Mouse (Mus musculus): ENCODE measurements around the gene Ano6. TPM values are rescaled to one million over a fixed set of nuclear protein-coding genes. Genes with fewer than 3 reads are reported as not detected.

Gene Ano6
- total RNA-seq, 2 experiments from 2014 or later: 54.4 to 72.8 TPM

GRCm38 (mm10) chr15:95890368-95890767, 99.7 kb downstream of the Ano6 start:
- no peak for DNase-seq

DNA sequence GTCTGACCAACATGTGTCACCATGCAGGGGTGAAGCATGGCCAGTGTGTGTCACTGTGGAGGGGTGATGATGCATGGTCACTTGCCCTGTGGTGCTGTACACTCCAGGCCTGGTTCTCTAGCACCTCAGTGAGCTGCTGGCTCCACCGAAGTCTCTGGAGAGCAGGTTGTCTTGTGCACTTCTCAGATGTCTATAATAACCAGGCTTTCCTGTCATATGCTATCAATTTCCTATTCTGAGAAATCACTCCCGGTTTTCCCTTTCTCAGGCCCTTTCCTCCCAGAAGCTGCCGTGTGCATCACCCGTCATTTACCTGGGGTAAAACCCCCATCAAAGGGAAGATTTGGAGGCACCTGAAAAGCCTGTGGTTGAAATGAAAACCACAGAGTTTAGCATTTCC, 101.5 kb downstream of the Ano6 start:
- DNase-seq: no peak

- no peak for DNase-seq
These were observed 102.3 kb downstream of the Ano6 start for GRCm38 (mm10) chr15:95892929-95893328.

DNA sequence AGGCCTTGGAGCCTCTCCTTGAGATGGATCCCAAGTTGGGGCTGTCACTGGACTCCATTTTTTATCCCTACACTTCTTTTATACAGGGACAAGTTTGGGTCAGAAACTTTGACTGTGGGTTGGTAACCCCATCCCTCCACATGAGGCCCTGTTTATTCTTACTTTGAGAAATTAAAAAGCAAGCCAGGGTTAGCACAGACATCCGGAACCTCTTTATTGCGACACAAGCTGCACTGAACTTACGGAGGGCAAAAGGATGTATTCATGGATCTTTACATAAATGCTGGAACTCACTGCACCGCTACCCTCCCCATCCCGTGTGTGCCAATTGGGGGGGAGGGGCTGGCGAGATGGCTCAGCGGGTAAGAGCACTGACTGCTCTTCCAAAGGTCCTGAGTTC, 105.1 kb downstream of the Ano6 start:
- DNase-seq: no peak

- no peak for DNase-seq
These were observed 107.0 kb downstream of the Ano6 start for GRCm38 (mm10) chr15:95897653-95898052.

- no peak for DNase-seq
These were observed 107.8 kb downstream of the Ano6 start for GRCm38 (mm10) chr15:95898438-95898837.

DNA sequence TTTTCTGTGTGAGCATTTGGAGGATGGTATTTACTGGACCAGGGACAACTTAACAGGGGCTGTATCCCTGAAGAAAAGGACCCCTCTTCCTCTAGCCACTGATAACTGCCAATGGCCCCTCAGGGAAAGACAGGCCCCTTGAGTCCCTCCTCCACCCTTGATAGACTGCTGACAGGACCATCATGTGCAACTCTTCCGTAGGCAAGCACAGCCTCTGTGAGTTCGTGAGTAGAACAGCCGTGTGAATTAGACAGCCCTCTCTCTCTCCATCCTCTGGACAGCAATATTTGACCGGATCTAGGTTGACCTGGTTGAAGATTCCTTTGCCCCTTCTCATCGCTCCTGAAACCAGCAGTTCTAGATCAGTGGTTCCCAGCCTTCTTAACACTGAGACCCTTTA, 111.8 kb downstream of the Ano6 start:
- DNase-seq: no peak

DNA sequence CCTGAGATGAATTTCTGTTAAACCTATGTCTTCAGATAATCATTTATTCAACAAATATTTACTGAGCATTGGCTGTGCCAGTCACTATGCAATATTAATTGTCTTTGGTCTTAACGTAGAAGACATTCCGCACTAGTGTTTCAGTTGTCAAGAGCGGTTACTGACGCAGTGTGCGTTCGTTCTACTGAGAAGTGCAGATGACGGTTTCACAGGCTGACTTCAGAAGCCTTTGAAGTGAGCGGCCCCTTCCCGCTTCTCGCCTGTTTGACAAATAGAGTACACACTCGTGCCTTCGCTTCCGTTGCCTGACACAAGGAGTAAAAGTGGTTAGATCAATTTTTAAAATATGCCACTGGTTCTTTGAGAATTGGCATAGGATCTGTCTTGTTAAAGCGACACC, 113.6 kb downstream of the Ano6 start:
- no peak for DNase-seq

DNA sequence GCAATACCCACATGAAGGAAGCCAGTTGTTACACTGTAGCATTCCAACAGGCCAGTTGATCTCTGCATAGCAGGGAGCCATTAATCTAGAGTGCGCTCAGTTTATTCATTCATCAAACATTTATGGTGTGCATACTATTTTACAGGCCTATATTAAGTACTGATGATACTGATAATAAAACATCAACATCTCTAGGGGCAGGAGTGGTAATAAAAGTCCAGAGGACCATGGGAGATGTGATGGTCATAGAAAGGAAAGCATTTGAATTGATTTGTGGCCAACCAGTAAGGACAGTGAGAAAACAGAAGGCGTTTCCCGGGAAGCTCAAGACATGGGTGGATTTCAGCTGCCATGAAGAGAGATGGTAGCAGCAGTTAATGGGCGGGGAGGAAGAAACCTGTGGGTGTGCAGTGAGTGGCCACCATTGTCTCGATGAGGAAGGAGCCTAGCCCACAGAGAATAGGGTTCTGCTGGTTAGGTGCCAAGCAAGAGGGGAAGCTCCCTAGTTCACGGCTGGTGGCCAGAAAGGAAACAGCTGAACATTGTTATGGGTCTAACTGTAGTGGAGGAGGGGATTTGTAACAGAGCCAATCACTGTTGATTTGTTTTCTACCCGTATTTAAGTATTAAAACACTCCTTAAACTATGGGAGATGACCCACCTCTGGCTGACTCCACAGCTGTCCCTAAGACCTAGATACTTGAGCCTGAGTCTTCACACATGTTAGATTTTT, 115.5 kb downstream of the Ano6 start:
- DNase-seq: peak; percentile 49

GRCm38 (mm10) chr15:95906891-95907290, 116.2 kb downstream of the Ano6 start:
- DNase-seq: no peak

- peak; percentile 64 for DNase-seq
These were observed 116.7 kb downstream of the Ano6 start for GRCm38 (mm10) chr15:95907337-95907736.

DNA sequence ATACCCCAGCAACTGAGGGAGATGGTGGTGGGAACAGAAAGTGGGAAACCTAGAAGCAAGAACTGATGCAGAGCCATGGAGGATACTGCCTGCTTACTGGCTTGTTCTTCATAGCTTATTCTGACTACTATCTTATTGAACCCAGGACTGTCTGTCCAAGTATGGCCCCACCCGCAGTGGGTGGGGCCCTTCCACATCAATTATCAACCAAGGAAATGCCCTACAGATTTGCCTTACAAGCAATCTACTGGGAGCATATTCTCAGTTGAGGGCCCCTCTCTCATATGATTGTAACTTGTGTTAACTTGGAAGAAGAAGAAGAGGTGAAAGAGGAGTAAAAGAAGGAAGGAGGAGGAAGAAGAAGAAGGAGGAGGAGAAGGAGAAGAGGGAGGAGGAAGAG, 117.3 kb downstream of the Ano6 start:
- no peak for DNase-seq

DNA sequence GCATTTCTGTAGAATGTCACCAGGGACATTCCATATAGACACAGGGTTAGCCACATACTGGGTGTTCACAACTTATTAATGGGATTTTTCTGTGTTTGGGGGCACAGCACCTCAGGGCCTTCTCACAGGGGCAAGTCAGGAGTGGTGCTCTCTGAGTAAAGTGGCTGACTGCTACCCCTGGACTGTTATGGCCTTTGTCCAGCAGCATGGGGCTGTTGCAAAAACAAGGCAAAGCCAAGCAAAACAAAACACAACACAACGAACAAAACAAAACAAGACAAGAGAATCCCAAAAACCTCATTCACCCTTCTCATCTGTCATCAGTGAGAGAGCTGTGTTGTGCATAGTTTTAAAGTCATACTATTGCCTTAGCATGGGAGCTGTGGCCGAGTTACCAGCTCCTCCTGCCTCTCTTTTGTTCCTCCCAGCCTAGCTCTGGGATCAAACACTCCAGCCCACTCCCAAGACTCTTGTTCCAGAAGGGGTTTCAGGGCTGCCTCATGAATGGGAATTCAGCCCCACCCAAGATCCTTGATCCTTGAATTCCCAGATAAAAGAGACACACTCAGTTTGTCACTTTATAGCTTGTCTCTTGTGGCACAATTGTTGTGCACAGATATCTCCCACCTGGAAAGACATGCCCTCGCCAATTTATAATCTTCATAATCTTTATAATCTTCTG, 119.6 kb downstream of the Ano6 start:
- DNase-seq: no peak

DNA sequence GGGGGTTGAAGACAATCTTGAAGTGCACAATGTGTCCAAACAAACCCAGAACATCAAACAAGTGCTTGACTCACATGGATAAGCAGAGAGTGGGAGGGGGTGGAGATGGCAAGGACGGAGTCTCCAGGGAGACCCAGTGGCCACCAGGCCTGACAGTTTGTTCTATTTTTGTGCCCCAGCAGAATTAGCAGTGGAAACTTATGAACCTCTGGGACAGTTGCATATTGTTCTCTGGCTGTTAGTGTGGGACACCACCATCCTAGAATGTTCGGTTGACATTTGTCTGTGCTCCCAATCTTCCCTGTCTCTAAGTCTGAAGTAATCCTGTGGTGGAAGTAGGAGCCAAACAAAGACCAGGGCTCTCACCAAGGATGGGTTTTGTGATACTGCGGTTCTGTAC, 124.3 kb downstream of the Ano6 start:
- DNase-seq: no peak

- DNase-seq: no peak
These were observed 124.8 kb downstream of the Ano6 start for GRCm38 (mm10) chr15:95915477-95915876.

- DNase-seq: no peak
These were observed 126.7 kb downstream of the Ano6 start for GRCm38 (mm10) chr15:95917330-95917729.

DNA sequence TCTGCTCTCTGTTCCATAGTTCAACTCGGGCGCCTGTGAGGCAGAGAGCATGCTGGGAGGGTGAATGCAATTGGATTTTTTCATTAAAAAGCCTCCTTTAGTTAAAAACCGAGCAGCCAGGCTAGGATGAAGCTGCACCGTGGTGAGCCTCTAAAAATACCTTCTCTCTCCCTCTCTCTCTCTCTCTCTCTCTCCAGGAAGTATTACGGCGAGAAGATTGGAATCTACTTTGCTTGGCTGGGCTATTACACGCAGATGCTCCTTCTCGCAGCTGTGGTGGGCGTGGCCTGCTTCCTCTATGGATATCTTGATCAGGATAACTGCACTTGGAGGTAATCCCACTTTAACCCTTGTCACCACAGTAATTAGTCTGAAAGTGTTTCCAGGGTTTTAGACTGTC, 129.4 kb downstream of the Ano6 start:
- no peak for DNase-seq

GRCm38 (mm10) chr15:95921072-95921471, 130.4 kb downstream of the Ano6 start:
- DNase-seq: no peak

DNA sequence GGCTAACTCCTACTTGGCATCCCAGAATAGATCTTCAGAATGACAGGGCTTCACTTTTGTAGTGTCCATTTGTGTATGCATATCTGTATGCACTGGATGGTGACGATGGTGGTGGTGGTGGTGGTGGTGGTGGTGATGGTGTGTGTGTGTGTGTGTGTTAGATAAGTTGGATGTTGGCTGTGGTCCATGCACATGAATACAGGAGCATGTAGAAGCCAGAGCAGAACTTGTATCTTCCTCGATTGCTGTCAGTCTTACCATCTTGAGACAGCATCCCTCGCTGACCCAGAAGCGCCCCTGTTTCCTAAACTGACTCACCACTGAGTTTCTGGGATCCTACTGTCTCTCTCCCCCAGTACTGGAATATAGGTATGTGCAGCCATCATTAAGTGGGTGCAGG, 131.0 kb downstream of the Ano6 start:
- DNase-seq: no peak

- no peak for DNase-seq
These were observed 131.9 kb downstream of the Ano6 start for GRCm38 (mm10) chr15:95922558-95922957.

GRCm38 (mm10) chr15:95925334-95925986, 134.8 kb downstream of the Ano6 start:
- no peak for DNase-seq

- DNase-seq: no peak
These were observed 138.4 kb downstream of the Ano6 start for GRCm38 (mm10) chr15:95929087-95929486.

DNA sequence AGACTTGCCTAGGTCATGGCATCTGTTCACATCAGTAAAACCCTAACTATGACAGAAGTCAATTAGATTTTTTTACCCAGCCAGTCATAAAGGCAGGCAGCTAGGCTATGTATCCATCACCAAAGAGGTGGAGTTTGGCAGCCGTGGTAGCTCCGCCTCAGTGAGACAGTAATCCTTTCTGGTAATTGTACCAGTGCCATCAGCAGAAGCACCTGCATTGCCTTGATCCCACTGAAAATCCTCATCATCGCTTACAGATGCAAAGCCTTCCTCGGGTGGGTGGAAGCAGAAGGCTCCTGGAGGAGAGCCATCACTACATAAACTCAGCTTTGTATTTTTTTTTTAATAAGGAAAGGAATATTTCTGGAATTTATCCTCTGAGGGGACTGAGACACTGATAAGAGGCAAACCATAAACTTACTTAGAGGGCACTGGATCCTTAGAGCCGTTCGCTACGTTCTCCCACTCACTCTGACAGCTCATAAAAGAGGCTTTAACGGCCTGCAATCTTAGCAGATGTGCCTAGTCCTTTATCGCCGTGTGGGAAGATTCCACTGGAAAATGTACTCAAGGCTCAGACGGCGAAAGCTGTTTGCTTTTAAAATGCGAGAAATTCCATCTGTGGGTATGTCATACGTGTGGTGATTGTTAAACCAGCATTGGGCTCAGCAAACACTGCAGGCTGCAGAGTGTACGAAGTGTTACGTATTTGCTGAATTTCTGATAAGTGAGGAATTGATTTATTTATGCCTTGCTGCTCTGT, 140.6 kb downstream of the Ano6 start:
- no peak for DNase-seq

All from adrenal gland, postnatal 10 days (tissue).